Mouse (Mus musculus): Measurements from ENCODE around the gene Snrk. TPM values are rescaled to one million over a fixed set of nuclear protein-coding genes. Genes with fewer than 3 reads are reported as not detected.

Gene Snrk
- total RNA-seq, 1 experiment from 2014 or later, result 72.7 TPM

GRCm38 (mm10) chr9:122197021-122197420 lies 80.0 kb downstream of the Snrk start:
- no peak for ATAC-seq (replicated peaks; ENCODE audit: insufficient number of reproducible peaks, low FRiP score, low TSS enrichment, poor library complexity, severe bottlenecking)

GRCm38 (mm10) chr9:122198621-122199020 lies 81.6 kb downstream of the Snrk start:
- no peak for ATAC-seq (replicated peaks; ENCODE audit: insufficient number of reproducible peaks, low FRiP score, low TSS enrichment, poor library complexity, severe bottlenecking)

GRCm38 (mm10) chr9:122199253-122199652 lies 82.2 kb downstream of the Snrk start:
- ATAC-seq (replicated peaks; ENCODE audit: insufficient number of reproducible peaks, low FRiP score, low TSS enrichment, poor library complexity, severe bottlenecking), result no peak

- no peak for ATAC-seq (replicated peaks; ENCODE audit: insufficient number of reproducible peaks, low FRiP score, low TSS enrichment, poor library complexity, severe bottlenecking)
Measured at GRCm38 (mm10) chr9:122204508-122204907, 87.4 kb downstream of the Snrk start.

GRCm38 (mm10) chr9:122205543-122206200 lies 88.6 kb downstream of the Snrk start:
- no peak for ATAC-seq (replicated peaks; ENCODE audit: insufficient number of reproducible peaks, low FRiP score, low TSS enrichment, poor library complexity, severe bottlenecking)

- no peak for ATAC-seq (replicated peaks; ENCODE audit: insufficient number of reproducible peaks, low FRiP score, low TSS enrichment, poor library complexity, severe bottlenecking)
Measured at GRCm38 (mm10) chr9:122208311-122208710, 91.2 kb downstream of the Snrk start.

- no peak for ATAC-seq (replicated peaks; ENCODE audit: insufficient number of reproducible peaks, low FRiP score, low TSS enrichment, poor library complexity, severe bottlenecking)
Measured at GRCm38 (mm10) chr9:122215118-122215517, 98.1 kb downstream of the Snrk start.

- ATAC-seq (replicated peaks; ENCODE audit: insufficient number of reproducible peaks, low FRiP score, low TSS enrichment, poor library complexity, severe bottlenecking), result no peak
Measured at GRCm38 (mm10) chr9:122216945-122217529, 100.0 kb downstream of the Snrk start.

Other genes with a start within 250 kb of the Snrk start
- gene Ackr2, start 218.9 kb upstream of the Snrk start, total RNA-seq (2017), result 0.29 to 4.3 TPM (median 3.2 TPM) in 3 replicates
- gene Cyp8b1, start 201.0 kb upstream of the Snrk start, total RNA-seq (2017), result not detected in 3 replicates
- not detected in 3 replicates for gene Fam198a, start 166.3 kb upstream of the Snrk start, total RNA-seq (2017)
- not detected in 3 replicates for gene Pomgnt2, start 120.2 kb upstream of the Snrk start, total RNA-seq (2017)
- gene Ano10, start 177.2 kb downstream of the Snrk start, total RNA-seq (2017), result 8.6 to 15.9 TPM (median 11.1 TPM) in 3 replicates
- gene Abhd5, start 234.3 kb downstream of the Snrk start, total RNA-seq (2017), result 22.1 to 40.9 TPM (median 27.3 TPM) in 3 replicates

Data from monocyte, adult 5-6 weeks (primary cell).